Mouse (Mus musculus) hindbrain, embryonic 13.5 days (tissue): ENCODE results near the gene Serpina12. TPM values are rescaled to one million over a fixed set of nuclear protein-coding genes. Genes with fewer than 3 reads are reported as not detected.

Experiments
- polyA plus RNA-seq: library from polyadenylated mRNA; unstranded; fragments of >200 nt; fragmentation: Nextera tagmentation; extraction: Ambion mirVana; gene quantifications from 2 replicates; pipeline ENCODE4 v1.2.1, GENCODE M21; 2015

Serpina12 gene
- polyA plus RNA-seq, 1 experiment from 2014 or later = not detected

Other genes with a start within 250 kb of the Serpina12 start
- gene Serpina1b, start 214.1 kb downstream of the Serpina12 start, polyA plus RNA-seq = 0.89 TPM in 1 of 2 replicates, not detected in the other
- gene Serpina1a, start 180.9 kb downstream of the Serpina12 start, polyA plus RNA-seq = 0.31 TPM in 1 of 2 replicates, not detected in the other
- gene Serpina1c, start 139.6 kb downstream of the Serpina12 start, polyA plus RNA-seq = 0.18 TPM in 1 of 2 replicates, not detected in the other
- 0.27 TPM in 1 of 2 replicates, not detected in the other for gene Serpina1e, start 85.5 kb downstream of the Serpina12 start, polyA plus RNA-seq
- not detected in 2 replicates for gene Serpina11, start 54.5 kb downstream of the Serpina12 start, polyA plus RNA-seq
- gene Serpina9, start 30.7 kb downstream of the Serpina12 start, polyA plus RNA-seq = not detected in 2 replicates
- gene Serpina5, start 56.7 kb upstream of the Serpina12 start, polyA plus RNA-seq = not detected in 2 replicates
- gene Serpina3a, start 68.3 kb upstream of the Serpina12 start, polyA plus RNA-seq = not detected in 2 replicates
- gene Serpina3b, start 83.6 kb upstream of the Serpina12 start, polyA plus RNA-seq = not detected in 2 replicates
- gene Serpina3c, start 109.4 kb upstream of the Serpina12 start, polyA plus RNA-seq = not detected in 2 replicates
- 0.26 TPM in 1 of 2 replicates, not detected in the other for gene Serpina3f, start 170.1 kb upstream of the Serpina12 start, polyA plus RNA-seq
- 0.97 and 1.4 TPM in 2 replicates for gene Serpina3g, start 191.8 kb upstream of the Serpina12 start, polyA plus RNA-seq
- not detected in 2 replicates for gene Serpina3i, start 218.7 kb upstream of the Serpina12 start, polyA plus RNA-seq